Mouse (Mus musculus) forebrain, embryonic 14.5 days (tissue): ENCODE data around the gene Hsd11b2. TPM values are rescaled to one million over a fixed set of nuclear protein-coding genes. Genes with fewer than 3 reads are reported as not detected.

ENCODE experiments used
- ATAC-seq: fragments of 200-750 bp; cut with Nextera tagmentation; 2 replicates; pipeline ENCODE4 v1.8.0; 2017; ENCODE audit warnings: mild to moderate bottlenecking, moderate library complexity
- DNase-seq: peaks from one replicate; pipeline ENCODE4 v3.0.0-alpha.2; 2015; ENCODE audit warnings: low spot score
- H3K27ac ChIP-seq: fragments of 300-500 bp; sonication (generic); 2 replicates; pipeline ENCODE4 v1.5.1; 2014; ENCODE audit warnings: low read depth, mild to moderate bottlenecking, control low read depth, low read length, moderate library complexity
- H3K27me3 ChIP-seq: fragments of 300-500 bp; sonication (generic); replicated peaks from 2 replicates; pipeline ENCODE4 v1.6.1; 2014; ENCODE audit warnings: low read length, control low read depth, mixed read lengths; ENCODE audit not compliant: control insufficient read depth, insufficient read depth
- H3K36me3 ChIP-seq: fragments of 300-500 bp; sonication (generic); 2 replicates; pipeline ENCODE4 v1.6.1; 2014; ENCODE audit warnings: low read length, control low read depth; ENCODE audit not compliant: control insufficient read depth, insufficient read depth
- H3K4me1 ChIP-seq: fragments of 300-500 bp; sonication (generic); 2 replicates; pipeline ENCODE4 v1.6.1; 2014; ENCODE audit warnings: antibody characterized with exemption, low read length, control low read depth; ENCODE audit not compliant: control insufficient read depth, insufficient read depth
- H3K4me2 ChIP-seq: fragments of 300-500 bp; sonication (generic); 2 replicates; pipeline ENCODE4 v1.6.1; 2014; ENCODE audit warnings: mild to moderate bottlenecking, control low read depth, low read length
- H3K4me3 ChIP-seq: fragments of 300-500 bp; sonication (generic); 2 replicates; pipeline ENCODE4 v1.5.1; 2014; ENCODE audit warnings: low read depth, low read length, control low read depth
- H3K9ac ChIP-seq: fragments of 300-500 bp; sonication (generic); 2 replicates; pipeline ENCODE4 v1.6.1; 2014; ENCODE audit warnings: mild to moderate bottlenecking, low read length, control low read depth, moderate library complexity
- H3K9me3 ChIP-seq: fragments of 300-500 bp; sonication (generic); replicated peaks from 2 replicates; pipeline ENCODE4 v1.6.1; 2016; ENCODE audit warnings: low read length, control low read depth, mixed read lengths; ENCODE audit not compliant: control insufficient read depth
- WGBS: fragments of 180-500 bp; shearing (Covaris S2); extraction: QIAGEN DNeasy Blood & Tissue Kit; methylation state at CpG from one replicate; pipeline ENCODE4 v1.1.7; 2014; 5-methylcytosine and 5-hydroxymethylcytosine counted together
- polyA plus RNA-seq: library from polyadenylated mRNA; unstranded; fragments of >200 nt; fragmentation: Nextera tagmentation; extraction: Ambion mirVana; gene quantifications from 2 replicates; pipeline ENCODE4 v1.2.1, GENCODE M21; 2014

The Hsd11b2 gene
- polyA plus RNA-seq, 1 experiment from 2014 or later: 1.1 TPM

GRCm38 (mm10) chr8:105542808-105543207 lies 24.3 kb downstream of the Hsd11b2 start:
- no peak for DNase-seq
- Histone ChIP-seq H3K27me3 (no peaks in the 10 kb centered on the region), H3K9me3 (no peaks in the 10 kb centered on the region), H3K4me2 (no peak overlapping the region), H3K36me3 (peaks cover 16% of the 10 kb centered on the region), H3K4me1 (no peaks in the 10 kb centered on the region), H3K9ac (no peak overlapping the region), H3K27ac (no peak overlapping the region), H3K4me3 (no peak overlapping the region)
- 95% methylated on average over 2 of the region's 2 CpGs for WGBS
- no peak for ATAC-seq

GRCm38 (mm10) chr8:105543703-105544102 lies 25.1 kb downstream of the Hsd11b2 start:
- Histone ChIP-seq H3K9me3 (no peaks in the 10 kb centered on the region), H3K4me1 (no peaks in the 10 kb centered on the region), H3K27me3 (no peaks in the 10 kb centered on the region), H3K4me3 (no peak overlapping the region), H3K27ac (no peak overlapping the region), H3K4me2 (no peak overlapping the region), H3K9ac (no peak overlapping the region), H3K36me3 (peaks cover 8% of the 10 kb centered on the region)
- no peak for ATAC-seq
- WGBS: 78% methylated on average over 1 of the region's 1 CpGs
- no peak for DNase-seq

GRCm38 (mm10) chr8:105544544-105545205 lies 26.1 kb downstream of the Hsd11b2 start:
- no peak for ATAC-seq
- WGBS: 66% methylated on average over 7 of the region's 7 CpGs
- H3K9ac ChIP-seq: no peak overlapping the region

GRCm38 (mm10) chr8:105545249-105545648 lies 26.7 kb downstream of the Hsd11b2 start:
- no peaks in the 10 kb centered on the region for H3K36me3 ChIP-seq
- no peaks in the 10 kb centered on the region for H3K4me1 ChIP-seq
- ATAC-seq: no peak
- no peak overlapping the region for H3K4me3 ChIP-seq
- no peak overlapping the region for H3K9ac ChIP-seq
- no peak overlapping the region for H3K27ac ChIP-seq
- no peaks in the 10 kb centered on the region for H3K9me3 ChIP-seq
- no peaks in the 10 kb centered on the region for H3K27me3 ChIP-seq
- no peak for DNase-seq
- WGBS: 86% methylated on average over 3 of the region's 3 CpGs
- no peak overlapping the region for H3K4me2 ChIP-seq

More at GRCm38 (mm10) chr8:105544544-105545205, 26.1 kb downstream of the Hsd11b2 start:
- Histone ChIP-seq H3K36me3 (no peaks in the 10 kb centered on the region), H3K4me2 (no peak overlapping the region), H3K4me1 (no peaks in the 10 kb centered on the region), H3K27me3 (no peaks in the 10 kb centered on the region), H3K27ac (0 out of 2 replicates have a peak overlapping the region, but pooled peaks have one; percentile 22), H3K4me3 (no peak overlapping the region), H3K9me3 (no peaks in the 10 kb centered on the region)
- DNase-seq: no peak

- 87% methylated on average over 6 of the region's 6 CpGs for WGBS
- H3K36me3 ChIP-seq: no peaks in the 10 kb centered on the region
- H3K4me1 ChIP-seq: no peaks in the 10 kb centered on the region
- H3K9me3 ChIP-seq: no peaks in the 10 kb centered on the region
- H3K4me3 ChIP-seq: no peak overlapping the region
- H3K27me3 ChIP-seq: no peaks in the 10 kb centered on the region
- H3K4me2 ChIP-seq: no peak overlapping the region
- DNase-seq (no peak), ATAC-seq (no peak)
- no peak overlapping the region for H3K9ac ChIP-seq
- no peak overlapping the region for H3K27ac ChIP-seq
Measured at GRCm38 (mm10) chr8:105546384-105547350, 28.1 kb downstream of the Hsd11b2 start.

GRCm38 (mm10) chr8:105549506-105549905 lies 31.0 kb downstream of the Hsd11b2 start:
- Histone ChIP-seq H3K9me3 (no peaks in the 10 kb centered on the region), H3K4me1 (no peaks in the 10 kb centered on the region), H3K36me3 (no peaks in the 10 kb centered on the region), H3K27ac (no peak overlapping the region), H3K27me3 (no peaks in the 10 kb centered on the region), H3K4me2 (no peak overlapping the region), H3K4me3 (no peak overlapping the region), H3K9ac (no peak overlapping the region)
- WGBS: 100% methylated on average over 1 of the region's 1 CpGs
- no peak for DNase-seq
- ATAC-seq: no peak

GRCm38 (mm10) chr8:105550083-105550482 lies 31.5 kb downstream of the Hsd11b2 start:
- Histone ChIP-seq H3K4me1 (no peaks in the 10 kb centered on the region), H3K4me3 (no peak overlapping the region), H3K9me3 (no peaks in the 10 kb centered on the region), H3K9ac (no peak overlapping the region), H3K4me2 (no peak overlapping the region), H3K27me3 (no peaks in the 10 kb centered on the region), H3K27ac (no peak overlapping the region), H3K36me3 (no peaks in the 10 kb centered on the region)
- WGBS: 87% methylated on average over 2 of the region's 2 CpGs
- DNase-seq: no peak
- ATAC-seq: no peak

GRCm38 (mm10) chr8:105552032-105552431 lies 33.5 kb downstream of the Hsd11b2 start:
- Histone ChIP-seq H3K27me3 (no peaks in the 10 kb centered on the region), H3K4me3 (no peak overlapping the region), H3K27ac (no peak overlapping the region), H3K4me1 (no peaks in the 10 kb centered on the region), H3K9me3 (no peaks in the 10 kb centered on the region), H3K4me2 (no peak overlapping the region), H3K9ac (no peak overlapping the region), H3K36me3 (no peaks in the 10 kb centered on the region; the same call in 1 of the 2 replicates)
- DNase-seq (no peak), ATAC-seq (no peak)
- 94% methylated on average over 2 of the region's 2 CpGs for WGBS

- H3K9me3 ChIP-seq: no peaks in the 10 kb centered on the region
- no peaks in the 10 kb centered on the region for H3K4me1 ChIP-seq
- no peak for DNase-seq
- WGBS: 74% methylated on average over 1 of the region's 1 CpGs
- no peak overlapping the region for H3K4me2 ChIP-seq
- H3K9ac ChIP-seq: no peak overlapping the region
- no peaks in the 10 kb centered on the region; the same call in 1 of the 2 replicates for H3K36me3 ChIP-seq
- no peak overlapping the region for H3K4me3 ChIP-seq
- no peaks in the 10 kb centered on the region for H3K27me3 ChIP-seq
- no peak for ATAC-seq
- no peak overlapping the region for H3K27ac ChIP-seq
Measured at GRCm38 (mm10) chr8:105552824-105553223, 34.3 kb downstream of the Hsd11b2 start.
